Mouse (Mus musculus) forebrain, embryonic 11.5 days (tissue): ENCODE measurements around the gene Herc4. TPM values are rescaled to one million over a fixed set of nuclear protein-coding genes. Genes with fewer than 3 reads are reported as not detected.

Experiments used
- ATAC-seq: fragments of 200-750 bp; cut with Nextera tagmentation; replicated peaks from 2 replicates; pipeline ENCODE4 v1.8.0; 2017; ENCODE audit warnings: moderate TSS enrichment; ENCODE audit not compliant: low FRiP score
- DNase-seq: peaks from one replicate; pipeline ENCODE4 v3.0.0-alpha.2; 2017; ENCODE audit warnings: low spot score
- H3K27ac ChIP-seq: fragments of 300-500 bp; sonication (generic); 2 replicates; pipeline ENCODE4 v1.5.1; 2014; ENCODE audit warnings: low read depth, low read length
- H3K27me3 ChIP-seq: fragments of 300-500 bp; sonication (generic); 2 replicates; pipeline ENCODE4 v1.6.1; 2014; ENCODE audit warnings: mild to moderate bottlenecking, low read length, mixed read lengths; ENCODE audit not compliant: control insufficient read depth, insufficient read depth
- H3K36me3 ChIP-seq: fragments of 300-500 bp; sonication (generic); 2 replicates; pipeline ENCODE4 v1.6.1; 2014; ENCODE audit warnings: mild to moderate bottlenecking, low read length, moderate library complexity, mixed read lengths; ENCODE audit not compliant: control insufficient read depth, insufficient read depth
- H3K4me1 ChIP-seq: fragments of 300-500 bp; sonication (generic); replicated peaks from 2 replicates; pipeline ENCODE4 v1.6.1; 2014; ENCODE audit warnings: low read length, mixed read lengths; ENCODE audit not compliant: control insufficient read depth, insufficient read depth
- H3K4me2 ChIP-seq: fragments of 300-500 bp; sonication (generic); 2 replicates; pipeline ENCODE4 v1.6.1; 2014; ENCODE audit warnings: low read depth, mild to moderate bottlenecking, low read length, moderate library complexity, mixed read lengths; ENCODE audit not compliant: severe bottlenecking
- H3K4me3 ChIP-seq: fragments of 300-500 bp; sonication (generic); 2 replicates; pipeline ENCODE4 v1.5.1; 2014; ENCODE audit warnings: low read depth, low read length
- H3K9ac ChIP-seq: fragments of 300-500 bp; sonication (generic); 2 replicates; pipeline ENCODE4 v1.6.1; 2014; ENCODE audit warnings: low read length
- H3K9me3 ChIP-seq: fragments of 300-500 bp; sonication (generic); 2 replicates; pipeline ENCODE4 v1.6.1; 2016; ENCODE audit warnings: low read length, mixed read lengths; ENCODE audit not compliant: control insufficient read depth
- WGBS: fragments of 180-500 bp; shearing (Covaris S2); extraction: QIAGEN DNeasy Blood & Tissue Kit; methylation state at CpG from one replicate; pipeline ENCODE4 v1.1.7; 2014; 5-methylcytosine and 5-hydroxymethylcytosine counted together
- polyA plus RNA-seq: library from polyadenylated mRNA; unstranded; fragments of >200 nt; fragmentation: Nextera tagmentation; extraction: Ambion mirVana; gene quantifications from 2 replicates; pipeline ENCODE4 v1.2.1, GENCODE M21; 2014

Gene Herc4
- polyA plus RNA-seq, 1 experiment from 2014 or later: 55.3 TPM

GRCm38 (mm10) chr10:63230854-63231253, 12.8 kb upstream of the Herc4 start:
- Histone ChIP-seq H3K4me3 (no peak overlapping the region), H3K27ac (no peak overlapping the region), H3K27me3 (no peaks in the 10 kb centered on the region), H3K9ac (no peak overlapping the region), H3K4me2 (no peak overlapping the region), H3K36me3 (no peaks in the 10 kb centered on the region), H3K9me3 (no peaks in the 10 kb centered on the region), H3K4me1 (no peaks in the 10 kb centered on the region)
- ATAC-seq: no peak
- DNase-seq: no peak
- 47% methylated on average over 3 of the region's 5 CpGs for WGBS

GRCm38 (mm10) chr10:63231630-63232029, 12.0 kb upstream of the Herc4 start:
- 87% methylated on average over 5 of the region's 5 CpGs for WGBS
- Histone ChIP-seq H3K4me1 (no peaks in the 10 kb centered on the region), H3K27ac (no peak overlapping the region), H3K36me3 (no peaks in the 10 kb centered on the region), H3K9me3 (no peaks in the 10 kb centered on the region), H3K4me3 (no peak overlapping the region), H3K9ac (no peak overlapping the region), H3K4me2 (no peak overlapping the region), H3K27me3 (no peaks in the 10 kb centered on the region)
- no peak for ATAC-seq
- no peak for DNase-seq

GRCm38 (mm10) chr10:63234133-63234532, 9.5 kb upstream of the Herc4 start:
- 79% methylated on average over 5 of the region's 5 CpGs for WGBS
- Histone ChIP-seq H3K27ac (no peak overlapping the region), H3K36me3 (no peaks in the 10 kb centered on the region), H3K4me3 (no peak overlapping the region), H3K4me1 (no peaks in the 10 kb centered on the region), H3K27me3 (no peaks in the 10 kb centered on the region), H3K4me2 (no peak overlapping the region), H3K9me3 (no peaks in the 10 kb centered on the region), H3K9ac (no peak overlapping the region)
- no peak for DNase-seq
- no peak for ATAC-seq

- ATAC-seq: no peak
- Histone ChIP-seq H3K4me2 (no peak overlapping the region), H3K9me3 (no peaks in the 10 kb centered on the region), H3K4me3 (no peak overlapping the region), H3K27me3 (no peaks in the 10 kb centered on the region), H3K4me1 (no peaks in the 10 kb centered on the region), H3K27ac (no peak overlapping the region), H3K9ac (no peak overlapping the region), H3K36me3 (no peaks in the 10 kb centered on the region)
- WGBS: 83% methylated on average over 8 of the region's 8 CpGs
- DNase-seq: no peak
These were observed 7.7 kb upstream of the Herc4 start for GRCm38 (mm10) chr10:63235889-63236288.

GRCm38 (mm10) chr10:63236663-63237062, 6.9 kb upstream of the Herc4 start:
- Histone ChIP-seq H3K9me3 (no peaks in the 10 kb centered on the region), H3K4me1 (no peaks in the 10 kb centered on the region), H3K9ac (no peak overlapping the region), H3K4me3 (no peak overlapping the region), H3K27me3 (no peaks in the 10 kb centered on the region), H3K36me3 (no peaks in the 10 kb centered on the region), H3K4me2 (no peak overlapping the region), H3K27ac (no peak overlapping the region)
- WGBS: 94% methylated on average over 6 of the region's 6 CpGs
- DNase-seq (no peak), ATAC-seq (no peak)

- Histone ChIP-seq H3K4me3 (no peak overlapping the region), H3K4me1 (no peaks in the 10 kb centered on the region), H3K36me3 (no peaks in the 10 kb centered on the region), H3K27ac (no peak overlapping the region), H3K9me3 (no peaks in the 10 kb centered on the region), H3K27me3 (no peaks in the 10 kb centered on the region), H3K4me2 (no peak overlapping the region), H3K9ac (no peak overlapping the region)
- ATAC-seq (no peak), DNase-seq (no peak)
- WGBS: 46% methylated on average over 2 of the region's 2 CpGs
These were observed 6.4 kb upstream of the Herc4 start for GRCm38 (mm10) chr10:63237206-63237605.

- Histone ChIP-seq H3K4me1 (peaks cover 2% of the 10 kb centered on the region; the same call in 1 of the 2 replicates), H3K9ac (no peak overlapping the region), H3K27me3 (no peaks in the 10 kb centered on the region), H3K4me3 (no peak overlapping the region), H3K9me3 (no peaks in the 10 kb centered on the region), H3K27ac (no peak overlapping the region), H3K36me3 (no peaks in the 10 kb centered on the region), H3K4me2 (no peak overlapping the region)
- DNase-seq (no peak), ATAC-seq (no peak)
- 78% methylated on average over 4 of the region's 4 CpGs for WGBS
These were observed 5.5 kb upstream of the Herc4 start for GRCm38 (mm10) chr10:63238090-63238489.

GRCm38 (mm10) chr10:63239848-63240247, 3.8 kb upstream of the Herc4 start:
- no peaks in the 10 kb centered on the region for H3K27me3 ChIP-seq
- H3K4me2 ChIP-seq: no peak overlapping the region
- H3K9ac ChIP-seq: no peak overlapping the region
- DNase-seq (no peak), ATAC-seq (no peak)
- peaks cover 2% of the 10 kb centered on the region; the same call in 1 of the 2 replicates for H3K4me1 ChIP-seq
- 82% methylated on average over 2 of the region's 2 CpGs for WGBS
- H3K4me3 ChIP-seq: no peak overlapping the region
- no peaks in the 10 kb centered on the region for H3K9me3 ChIP-seq
- no peak overlapping the region for H3K27ac ChIP-seq
- no peaks in the 10 kb centered on the region for H3K36me3 ChIP-seq

- H3K4me3 ChIP-seq: no peak overlapping the region
- H3K27me3 ChIP-seq: no peaks in the 10 kb centered on the region
- ATAC-seq (no peak), DNase-seq (no peak)
- no peak overlapping the region for H3K4me2 ChIP-seq
- H3K9me3 ChIP-seq: no peaks in the 10 kb centered on the region
- peaks cover 2% of the 10 kb centered on the region; the same call in 1 of the 2 replicates for H3K4me1 ChIP-seq
- WGBS: 77% methylated on average over 2 of the region's 2 CpGs
- no peak overlapping the region for H3K27ac ChIP-seq
- H3K36me3 ChIP-seq: no peaks in the 10 kb centered on the region; the same call in 1 of the 2 replicates
- H3K9ac ChIP-seq: no peak overlapping the region
These were observed 2.7 kb upstream of the Herc4 start for GRCm38 (mm10) chr10:63240868-63241271.
